Mouse (Mus musculus): ENCODE results near the gene Vmn2r68. TPM values are rescaled to one million over a fixed set of nuclear protein-coding genes. Genes with fewer than 3 reads are reported as not detected.

The Vmn2r68 gene
- not detected for polyA plus RNA-seq (2015; fragmentation: Illumina TruSeq; extraction: RNeasy Lipid Tissue Mini Kit (QIAGEN cat#74804); ENCODE audit: insufficient read depth, low read depth, low replicate concordance)

GRCm38 (mm10) chr7:85237683-85238082, at the start of gene Vmn2r68:
Vmn2r68 (minus strand) TSS chr7:85237783.

Other genes with a start within 250 kb of the Vmn2r68 start
- gene Vmn2r66, start 225.5 kb downstream of the Vmn2r68 start, polyA plus RNA-seq (2015; fragmentation: Illumina TruSeq; extraction: RNeasy Lipid Tissue Mini Kit (QIAGEN cat#74804); ENCODE audit: insufficient read depth, low read depth, low replicate concordance) = not detected
- gene Vmn2r67, start 81.8 kb downstream of the Vmn2r68 start, polyA plus RNA-seq (2015; fragmentation: Illumina TruSeq; extraction: RNeasy Lipid Tissue Mini Kit (QIAGEN cat#74804); ENCODE audit: insufficient read depth, low read depth, low replicate concordance) = not detected
- not detected for gene Vmn2r69, start 178.1 kb upstream of the Vmn2r68 start, polyA plus RNA-seq (2015; fragmentation: Illumina TruSeq; extraction: RNeasy Lipid Tissue Mini Kit (QIAGEN cat#74804); ENCODE audit: insufficient read depth, low read depth, low replicate concordance)